Mouse (Mus musculus) retina, adult 2 months (tissue): ENCODE data around the gene Snd1.

Experiments used
- DNase-seq: peaks from one replicate; pipeline ENCODE4 v3.0.0-alpha.2; 2012; ENCODE audit warnings: low read depth, low spot score

The Snd1 gene

DNA sequence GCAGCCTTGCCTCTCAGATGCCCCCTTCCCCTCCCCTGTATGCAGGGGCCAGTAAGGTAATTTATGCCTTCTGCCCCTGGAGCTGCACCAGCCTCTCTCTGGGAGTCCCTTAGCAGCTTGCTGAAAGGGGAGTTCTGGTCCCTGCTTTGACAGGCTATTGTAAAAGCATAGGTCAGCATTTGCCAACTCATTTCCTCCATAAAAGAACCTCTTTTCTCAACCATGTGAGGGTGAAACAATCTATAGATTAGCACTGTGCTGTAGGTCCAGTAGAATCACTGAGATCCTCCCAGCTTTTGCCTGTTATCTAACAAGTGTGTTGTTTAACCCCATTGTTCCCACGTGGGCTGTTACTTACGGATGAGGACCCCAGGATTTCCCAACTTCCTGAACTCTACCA is 359.1 kb downstream of the Snd1 start:
- no peak for DNase-seq

DNA sequence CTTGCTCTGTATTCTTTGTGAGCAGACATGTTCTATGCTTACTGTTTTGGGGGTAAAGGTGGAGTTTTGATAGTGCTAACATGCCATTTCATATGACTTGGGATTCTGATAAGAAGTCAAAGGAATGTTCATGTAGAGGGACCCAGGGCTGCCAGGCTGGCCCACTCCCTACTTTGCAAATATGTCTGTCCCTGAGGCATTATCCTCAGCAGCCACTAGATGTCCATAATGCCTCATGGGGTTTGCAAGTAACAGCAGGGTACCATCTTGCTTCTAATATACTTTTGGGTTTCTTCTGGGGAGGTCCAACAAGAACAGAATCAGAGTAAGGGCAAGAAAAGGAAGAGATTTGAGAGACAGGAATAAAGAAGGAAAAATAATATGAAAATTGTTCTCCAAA is 361.7 kb downstream of the Snd1 start:
- DNase-seq = no peak

DNA sequence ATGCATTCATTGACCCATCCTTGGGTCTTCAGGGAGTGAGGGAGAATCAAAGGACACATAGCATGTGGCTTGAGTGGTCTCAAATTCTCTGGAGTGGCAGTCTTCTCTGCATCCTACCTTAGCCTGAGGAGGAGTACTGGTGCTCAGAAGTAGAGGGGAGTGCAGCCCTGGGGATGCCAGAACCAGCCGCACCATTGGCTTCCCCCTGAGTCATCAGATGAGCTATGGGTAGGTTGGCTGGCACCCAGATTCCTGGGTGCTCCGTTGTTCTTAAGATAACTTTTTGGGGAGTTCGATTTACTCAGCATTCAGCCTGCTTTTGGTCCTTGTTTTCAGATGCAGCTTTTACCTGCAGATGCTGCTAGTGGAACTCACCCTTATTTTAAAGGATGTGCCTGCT is 366.6 kb downstream of the Snd1 start:
- no peak for DNase-seq

DNA sequence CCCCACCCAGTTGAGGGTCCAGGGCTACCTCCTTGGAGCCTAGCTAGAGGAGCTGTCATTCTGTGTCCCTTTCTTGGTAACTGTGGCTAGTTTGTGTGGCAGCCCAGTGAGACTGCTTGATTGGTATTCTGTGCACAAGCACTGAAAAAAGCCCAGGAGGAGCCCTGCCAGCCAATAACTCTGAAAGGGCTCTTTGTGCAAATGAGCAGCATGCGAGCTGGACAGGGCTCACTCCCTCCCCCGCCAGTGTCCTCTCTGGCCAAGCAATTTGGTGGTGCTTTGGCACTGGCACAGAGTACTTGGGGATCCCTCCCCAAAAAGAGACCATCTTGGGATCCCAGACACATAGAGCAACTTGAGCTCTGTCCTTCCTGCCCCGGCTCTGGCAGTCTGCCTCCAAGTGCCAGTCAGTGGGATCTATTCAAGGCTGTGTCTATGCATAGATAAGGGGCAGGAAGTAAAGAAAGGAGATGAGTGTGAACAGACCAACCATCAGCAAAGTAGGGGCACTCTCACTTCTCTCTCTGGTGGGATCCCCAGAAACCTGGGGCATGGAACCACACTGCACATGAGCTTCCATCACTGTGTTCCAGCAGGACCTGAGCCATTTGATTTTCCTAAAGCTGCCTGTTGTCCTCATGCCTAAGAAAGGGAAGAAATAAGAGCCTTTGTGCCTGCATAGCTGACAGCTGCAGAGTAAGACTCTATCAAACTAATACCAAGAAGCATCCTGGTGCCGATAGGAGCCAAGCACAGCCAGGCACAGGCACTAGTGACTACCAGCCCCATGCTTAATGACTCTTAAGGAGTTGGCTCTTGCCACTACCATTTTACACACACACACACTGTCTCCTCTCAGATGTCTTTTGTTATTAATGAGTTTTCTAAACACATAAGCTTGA is 367.7 kb downstream of the Snd1 start:
- no peak for DNase-seq

DNA sequence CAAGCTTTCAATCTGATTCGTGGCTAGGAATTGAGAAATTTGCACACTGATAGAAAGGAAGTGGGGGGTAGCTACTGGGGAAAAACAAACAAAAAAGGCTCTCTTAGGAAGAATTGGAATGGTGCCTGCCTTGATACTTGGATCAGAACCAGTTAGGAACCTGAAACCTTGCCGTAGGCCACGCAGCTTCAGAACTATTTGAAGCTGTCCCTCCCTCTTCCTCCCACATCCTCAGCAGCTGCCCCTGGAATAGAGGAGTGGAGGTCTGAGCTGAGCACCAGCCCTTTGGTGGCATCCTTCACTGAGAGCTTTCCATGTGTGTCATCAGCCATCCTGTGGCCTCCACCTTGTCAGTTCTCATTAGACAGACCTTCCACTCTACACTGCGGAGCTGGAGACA is 370.7 kb downstream of the Snd1 start:
- DNase-seq = no peak

DNA sequence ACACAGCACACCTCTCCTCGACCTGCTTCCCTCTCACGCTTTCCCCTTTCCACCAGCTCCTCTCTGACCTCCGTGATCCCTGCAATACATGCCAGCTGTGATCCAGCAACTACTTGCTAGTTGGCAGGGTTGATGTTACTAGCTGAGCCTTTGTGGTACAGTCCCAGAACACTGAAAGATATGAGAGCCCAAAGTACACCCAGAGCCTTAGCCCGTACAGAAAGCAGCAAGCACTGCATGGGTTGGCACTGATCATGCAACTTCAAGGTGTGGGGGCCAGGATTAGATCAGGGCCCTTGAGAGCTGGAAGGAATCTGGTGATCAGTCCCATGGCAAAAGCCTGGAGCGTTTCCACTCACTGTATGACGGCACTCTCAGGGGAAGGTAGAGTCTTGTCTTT is 372.7 kb downstream of the Snd1 start:
- no peak for DNase-seq

DNA sequence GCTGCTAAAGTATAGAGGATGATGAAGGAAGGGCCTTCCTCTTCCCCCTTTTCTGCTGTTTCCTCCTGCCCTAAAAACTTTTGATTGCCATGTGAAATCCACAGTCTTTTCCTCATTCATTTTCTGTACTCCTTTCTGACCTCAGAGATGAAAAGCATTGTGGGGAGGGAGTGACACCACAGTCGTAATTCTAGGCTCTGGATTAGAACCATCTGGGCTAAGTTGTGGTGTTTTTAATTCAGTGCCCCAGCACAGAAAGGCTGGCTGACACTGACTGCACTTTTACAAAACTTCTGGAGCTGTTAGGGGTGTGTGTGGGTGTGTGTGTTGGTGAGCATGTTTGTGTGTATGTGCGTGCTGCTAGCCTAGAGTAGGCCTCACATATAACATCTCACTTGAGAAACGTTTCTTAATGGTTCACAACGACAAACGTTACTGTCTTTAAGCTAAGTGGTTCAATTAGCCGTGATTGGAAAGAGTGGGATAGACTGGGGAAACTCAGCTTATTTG is 373.4 kb downstream of the Snd1 start:
- no peak for DNase-seq

DNA sequence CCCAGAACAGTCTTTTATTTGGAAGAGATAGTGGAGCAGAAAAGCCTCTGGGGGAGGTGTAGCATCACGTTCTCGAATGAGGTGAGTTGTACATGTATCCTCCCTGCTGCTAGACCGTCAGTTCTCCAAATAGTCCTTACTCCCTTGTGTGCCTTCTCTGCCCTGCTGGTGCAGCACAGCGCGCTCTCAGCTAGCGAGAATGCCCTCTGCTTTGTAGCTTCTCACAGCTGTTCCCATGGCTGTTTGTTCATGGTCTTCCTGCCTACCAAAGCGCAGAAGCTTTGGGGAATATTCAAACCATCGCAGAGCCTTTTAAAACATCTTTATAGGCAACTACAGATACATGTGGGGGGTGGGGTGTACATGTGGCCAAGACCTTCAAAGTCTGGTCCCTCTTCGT is 374.0 kb downstream of the Snd1 start:
- DNase-seq = no peak

DNA sequence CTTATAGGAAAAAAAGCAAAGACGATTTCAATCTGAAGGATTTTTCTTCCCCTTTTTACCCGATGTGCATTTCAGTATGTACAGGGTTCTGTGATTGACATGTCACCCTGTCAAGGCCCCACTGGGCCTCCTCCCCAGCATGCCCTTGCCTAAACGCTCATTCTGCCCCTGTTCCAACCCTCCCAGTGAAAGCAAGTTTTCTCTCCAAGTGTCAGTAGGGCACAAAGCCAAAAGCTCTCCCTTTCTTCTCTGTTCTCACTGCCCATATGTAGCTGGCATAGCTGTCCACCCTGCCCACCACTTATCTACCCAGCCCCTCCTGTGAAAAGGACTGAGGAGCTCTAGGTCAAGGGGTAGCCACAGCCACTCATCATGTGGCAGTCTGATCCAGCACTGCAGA is 374.4 kb downstream of the Snd1 start:
- DNase-seq = no peak

DNA sequence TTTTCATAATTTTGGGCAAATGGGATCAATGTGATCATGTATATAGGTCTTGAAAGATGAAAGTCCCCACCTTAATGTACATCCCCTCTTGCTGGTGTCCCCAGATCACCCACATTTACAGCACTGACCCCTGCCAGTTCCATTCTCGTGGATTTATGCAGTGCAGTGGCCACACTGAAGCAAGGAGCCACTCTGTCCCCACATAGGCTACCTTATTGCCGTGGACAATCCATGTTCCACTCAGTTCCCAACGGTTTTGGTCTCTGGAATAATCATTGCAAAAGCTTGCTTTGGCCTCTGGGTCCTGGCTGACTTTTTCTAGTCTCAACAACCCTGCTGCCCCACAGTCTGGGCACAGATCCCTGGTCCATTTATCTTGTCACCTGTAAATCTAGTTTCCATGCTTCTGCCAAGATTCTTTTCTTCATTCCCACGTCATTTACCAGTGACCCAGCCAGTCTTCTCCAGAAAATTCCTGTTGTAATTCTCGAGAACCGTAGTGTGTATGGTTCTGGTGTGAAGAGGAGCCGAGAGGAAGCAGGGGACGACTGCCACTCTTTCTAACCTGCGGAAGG is 375.5 kb downstream of the Snd1 start:
- DNase-seq = no peak

DNA sequence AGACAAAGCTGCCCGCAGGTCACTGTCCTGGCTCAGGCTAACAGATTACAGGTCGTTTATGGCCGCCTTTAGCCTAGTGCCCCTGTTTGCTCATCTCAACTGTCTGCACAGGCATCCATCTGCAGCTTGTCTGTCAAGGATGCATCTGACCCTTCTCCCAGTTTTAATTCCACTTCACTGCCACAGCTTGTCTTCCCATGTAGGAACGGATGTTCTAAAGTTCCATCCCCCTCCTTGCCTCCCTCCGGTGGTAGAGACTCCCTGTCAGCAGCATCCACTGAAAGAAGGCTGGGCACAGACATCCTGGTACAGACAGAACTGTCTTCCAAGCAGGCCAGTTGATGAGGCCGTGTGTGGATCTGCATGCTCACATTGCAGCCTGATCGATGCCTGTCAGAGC is 377.4 kb downstream of the Snd1 start:
- no peak for DNase-seq

DNA sequence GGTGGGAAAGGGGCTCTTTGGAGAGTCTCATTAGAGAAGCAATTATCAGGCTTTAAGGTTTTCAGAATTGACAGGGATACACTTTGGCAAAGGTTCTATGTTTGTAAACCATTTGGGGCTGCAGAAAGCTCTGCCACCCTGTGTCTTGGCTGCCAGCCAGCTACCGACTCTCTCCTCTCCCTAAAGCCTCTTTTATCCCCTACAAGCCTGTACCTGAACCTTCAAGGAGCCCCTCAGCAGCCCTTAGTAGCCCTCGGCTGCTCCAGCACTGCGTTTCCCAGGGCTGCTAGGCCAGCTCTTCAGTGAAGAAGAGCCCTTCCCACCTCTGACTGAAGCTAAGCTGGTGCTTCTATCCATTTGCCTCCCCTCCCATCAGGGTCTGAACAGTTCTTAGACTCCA is 378.2 kb downstream of the Snd1 start:
- DNase-seq = no peak

DNA sequence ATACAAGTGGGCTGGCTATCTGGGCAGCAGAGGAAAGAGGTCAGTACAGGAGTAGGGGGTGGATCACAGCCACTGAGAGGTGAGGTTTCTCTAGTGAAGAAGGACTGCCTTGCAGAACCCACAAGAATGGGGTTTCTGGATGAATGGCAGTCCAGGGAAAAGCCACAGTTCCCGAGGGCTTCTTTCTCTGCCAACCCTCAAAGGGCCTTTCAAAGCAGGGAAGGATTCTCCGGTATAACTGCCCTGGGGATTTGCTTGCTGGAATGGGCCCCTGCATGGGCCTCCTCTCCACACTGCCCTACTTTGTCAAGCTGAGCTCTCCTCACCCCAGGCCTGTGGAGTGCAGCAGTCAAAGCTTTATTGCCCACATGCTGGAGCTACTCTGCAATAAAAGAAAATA is 378.7 kb downstream of the Snd1 start:
- DNase-seq = no peak

DNA sequence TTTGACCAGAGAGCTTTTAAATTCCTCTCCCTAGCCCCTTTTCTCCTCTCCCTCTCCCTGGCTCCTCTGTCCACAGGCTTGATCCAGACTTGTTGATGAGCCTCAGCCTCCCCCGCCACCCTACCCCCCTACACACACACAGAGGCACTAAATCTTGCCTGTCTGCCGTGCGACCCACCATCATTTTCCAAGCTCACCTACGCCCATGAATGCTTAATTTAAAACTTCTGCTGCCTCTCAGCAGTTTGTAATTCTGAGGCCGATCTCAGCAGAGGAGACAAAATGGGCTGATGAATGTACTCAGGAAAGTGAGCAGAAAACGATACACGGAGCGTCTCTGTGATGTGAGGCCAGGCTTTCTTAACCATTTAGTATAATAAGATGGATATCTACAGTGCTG is 379.7 kb downstream of the Snd1 start:
- no peak for DNase-seq

DNA sequence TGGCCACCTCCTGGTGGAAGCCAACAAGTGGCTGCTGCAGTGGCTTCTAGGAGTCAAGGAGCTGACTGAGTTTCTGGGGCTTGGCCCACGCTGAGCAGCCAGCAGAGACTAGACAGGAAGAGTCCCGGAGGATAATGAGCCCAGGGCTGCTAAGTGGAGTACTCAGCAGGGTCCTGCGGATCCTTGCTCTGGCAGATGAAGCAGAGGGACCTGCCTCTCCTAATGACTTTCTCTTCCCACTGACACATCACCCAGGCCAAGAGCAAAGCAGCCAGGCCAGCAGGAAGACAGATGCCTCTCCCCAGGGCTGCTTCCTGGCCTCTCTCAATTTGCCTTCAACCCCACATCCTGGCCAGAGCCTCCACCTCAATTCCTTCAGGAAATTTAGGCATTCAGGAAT is 380.5 kb downstream of the Snd1 start:
- no peak for DNase-seq

DNA sequence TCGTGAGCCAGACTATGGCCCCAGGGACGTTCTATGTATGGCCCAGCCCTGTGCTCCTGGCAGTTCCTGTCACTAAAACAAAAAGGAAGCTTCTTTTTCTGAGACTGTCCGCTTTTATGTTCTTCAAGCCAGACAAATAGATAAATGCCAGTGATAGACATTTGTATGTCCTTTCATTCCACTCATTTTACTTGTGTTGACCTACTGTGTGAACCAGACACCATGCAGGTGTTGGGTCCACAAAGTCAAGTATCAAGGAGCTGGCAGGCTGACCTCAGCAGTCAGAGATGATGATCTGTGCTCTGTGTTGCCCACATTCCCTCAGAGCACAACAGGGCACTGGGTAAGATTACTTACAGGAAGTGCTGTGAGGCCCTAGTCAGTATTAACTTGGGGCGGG is 381.9 kb downstream of the Snd1 start:
- no peak for DNase-seq

DNA sequence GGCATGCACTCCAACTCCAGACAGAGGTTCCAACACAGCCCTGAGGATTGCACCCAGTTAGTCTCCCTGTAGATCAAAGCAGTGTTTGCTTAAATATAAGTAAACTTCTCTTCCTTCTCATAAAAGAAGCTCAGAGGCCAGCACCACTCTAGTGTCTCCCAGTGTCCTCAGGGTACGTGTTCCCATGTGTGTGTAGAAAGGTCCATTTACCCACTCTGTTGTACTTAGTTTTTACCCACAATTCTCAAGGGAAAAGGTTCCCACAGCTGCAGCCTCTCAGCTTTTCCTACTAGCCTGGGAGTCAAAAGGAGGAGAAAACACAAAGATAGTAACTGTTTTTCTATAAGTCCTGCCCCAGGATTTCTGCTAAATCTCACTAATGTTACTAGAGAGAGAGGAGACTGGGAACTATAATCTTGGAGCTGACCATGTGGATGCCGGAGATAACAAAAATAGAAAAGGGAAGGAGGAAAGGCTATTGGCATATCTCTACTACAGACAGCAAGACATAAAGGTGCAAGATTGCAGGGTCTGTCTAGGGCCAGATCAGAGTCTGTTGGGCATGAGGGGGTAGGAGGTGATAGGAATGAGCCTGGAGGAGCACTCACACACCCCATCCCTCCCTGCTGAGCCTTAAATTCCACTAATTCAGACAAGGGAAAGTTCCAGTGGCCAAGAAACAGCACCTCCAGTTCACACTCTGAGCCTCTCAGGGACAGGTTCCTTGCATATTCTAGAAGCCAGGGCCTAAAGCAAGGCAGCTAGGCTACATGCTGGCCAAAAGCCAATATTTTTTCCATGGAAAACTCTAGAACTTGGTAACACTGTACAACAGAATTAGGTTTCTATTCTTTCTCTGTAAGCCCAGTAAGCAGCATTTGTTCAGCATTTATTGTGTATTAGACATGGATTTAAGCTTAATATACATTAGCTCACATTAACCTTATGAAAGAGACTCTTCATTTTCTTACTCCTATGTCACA is 382.6 kb downstream of the Snd1 start:
- DNase-seq = no peak

DNA sequence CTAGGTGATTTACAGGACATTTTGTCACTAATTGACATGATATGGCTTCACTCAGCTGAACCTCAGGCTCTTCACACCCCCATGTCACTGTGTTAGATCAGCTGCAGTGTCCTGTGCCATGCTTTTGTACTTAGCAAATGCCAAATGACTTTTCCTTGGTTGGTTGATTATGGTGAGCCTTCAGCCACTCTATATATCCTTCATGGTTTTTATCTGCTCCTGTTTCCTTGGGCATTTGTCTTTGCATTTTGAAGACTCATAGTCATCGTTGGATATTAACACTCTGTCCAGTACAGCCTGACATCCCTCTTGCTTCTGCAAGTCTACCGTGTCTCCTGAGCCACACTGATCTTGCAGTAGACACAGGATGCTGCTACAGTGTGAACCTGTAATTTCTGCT is 384.2 kb downstream of the Snd1 start:
- no peak for DNase-seq

DNA sequence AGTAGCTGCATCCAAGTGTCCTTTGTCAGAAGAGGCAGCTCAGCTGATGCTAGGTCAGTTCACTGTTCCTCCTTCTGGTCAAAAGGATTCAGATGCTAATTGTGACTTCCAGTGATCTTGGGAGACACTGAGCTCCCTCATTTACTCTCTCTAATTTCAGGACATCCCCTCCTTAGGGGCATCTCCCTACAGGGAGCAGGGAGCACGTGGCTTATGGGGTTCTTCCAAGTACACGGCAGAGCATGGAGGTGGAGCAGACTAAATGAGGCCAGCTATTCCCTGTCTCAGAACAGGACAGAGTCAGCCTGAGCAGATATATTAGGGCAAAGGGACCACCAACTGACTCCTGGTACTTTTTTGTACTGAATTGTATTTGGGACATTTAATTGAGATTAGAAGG is 385.5 kb downstream of the Snd1 start:
- no peak for DNase-seq

DNA sequence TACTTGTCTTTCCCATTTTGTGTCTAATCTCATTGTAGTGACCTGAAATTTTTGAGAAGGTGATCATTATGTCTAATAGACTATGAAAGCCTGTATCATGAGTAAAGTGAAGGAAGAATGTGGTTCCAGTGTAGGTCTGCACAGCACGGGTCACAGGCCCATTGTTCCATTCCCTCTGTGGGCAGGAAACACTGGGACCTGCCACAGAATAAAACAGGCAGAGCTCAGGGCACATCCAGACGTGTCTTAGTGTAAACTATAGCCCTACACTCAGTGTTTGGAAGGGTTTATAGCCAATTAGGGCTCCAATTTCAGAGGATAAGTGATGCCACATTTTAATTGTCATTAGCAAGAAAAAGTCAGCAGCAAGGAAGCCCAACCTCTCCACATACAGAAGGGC is 386.0 kb downstream of the Snd1 start:
- no peak for DNase-seq

DNA sequence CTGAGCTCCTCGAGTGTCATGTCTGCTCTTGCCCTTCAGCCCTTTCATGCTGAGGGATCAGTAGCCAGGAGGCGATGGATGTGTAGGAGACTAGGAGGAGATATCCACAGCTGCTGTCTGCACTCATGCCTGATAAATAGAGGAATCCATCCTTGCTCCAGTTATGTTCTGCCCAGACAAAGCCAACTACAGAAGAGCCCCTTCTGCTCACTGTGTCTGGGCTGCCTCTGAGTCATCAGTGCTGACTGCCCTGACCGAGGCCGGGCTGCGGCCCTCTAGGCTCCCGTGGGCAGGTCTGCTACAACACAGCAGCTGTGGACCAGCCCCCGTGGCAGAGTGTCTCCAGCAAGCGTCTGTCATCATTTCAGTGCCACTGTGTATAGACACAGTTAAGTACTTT is 387.4 kb downstream of the Snd1 start:
- DNase-seq = no peak

DNA sequence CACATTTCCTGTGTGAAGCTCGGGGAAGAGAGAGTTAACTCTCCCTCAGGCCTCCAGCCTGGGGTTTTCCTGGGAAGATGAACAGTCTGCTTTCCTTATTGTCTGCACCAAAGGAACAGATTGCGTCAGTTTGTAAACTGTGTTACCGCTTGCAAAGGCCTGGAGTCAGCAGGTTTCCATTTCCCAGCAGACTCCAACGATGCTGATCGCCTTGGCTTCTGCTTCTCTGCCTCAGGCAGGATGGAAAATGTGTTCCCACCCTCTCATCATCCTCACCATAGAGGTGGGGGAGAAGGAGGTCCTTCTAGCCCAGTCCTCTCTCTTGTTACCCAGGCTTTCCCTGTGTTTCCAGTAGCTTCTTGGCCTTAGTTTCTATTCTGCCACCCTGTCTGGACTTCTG is 389.7 kb downstream of the Snd1 start:
- DNase-seq = no peak
